Mouse (Mus musculus) frontal cortex, postnatal 14 days (tissue): ENCODE measurements around the gene Med15.
"Not testable (repeated sequence)": the region's sequence is repeated elsewhere in the genome, so short reads cannot be mapped to it uniquely, and the experiment has no call there.

Source experiments
- DNase-seq, 2 experiments: peaks; one replicate each; pipeline ENCODE4 v3.0.0; 2022; ENCODE audit warnings: low spot score in 2 of 2

Gene Med15

GRCm38 (mm10) chr16:17732841-17733340 is at the start of gene Med15:
TSS of gene Med15 (minus strand) at chr16:17732891.
- no peak for DNase-seq

- DNase-seq, result no peak
Measured at GRCm38 (mm10) chr16:17779692-17780091, 47.0 kb upstream of the Med15 start.

- DNase-seq, result no peak
Measured at GRCm38 (mm10) chr16:17778223-17778622, 45.5 kb upstream of the Med15 start.

GRCm38 (mm10) chr16:17776828-17777227 is 44.1 kb upstream of the Med15 start:
- DNase-seq, result no peak

GRCm38 (mm10) chr16:17771117-17771865 is 38.6 kb upstream of the Med15 start:
- no peak for DNase-seq

- no peak for DNase-seq
Measured at GRCm38 (mm10) chr16:17768834-17769233, 36.1 kb upstream of the Med15 start.

- DNase-seq, result no peak
Measured at GRCm38 (mm10) chr16:17764108-17764511, 31.4 kb upstream of the Med15 start.

- no peak for DNase-seq
Measured at GRCm38 (mm10) chr16:17761074-17761473, 28.4 kb upstream of the Med15 start.

GRCm38 (mm10) chr16:17760657-17761056 is 28.0 kb upstream of the Med15 start:
- DNase-seq, result no peak

GRCm38 (mm10) chr16:17759813-17760321 is 27.2 kb upstream of the Med15 start:
- DNase-seq, result peak; percentile 28 to 32

GRCm38 (mm10) chr16:17759344-17759773 is 26.7 kb upstream of the Med15 start, which contains the start of gene Klhl22:
TSS of gene Klhl22 (plus strand) at chr16:17759618.
- DNase-seq, result peak; percentile 76 to 88

GRCm38 (mm10) chr16:17758902-17759301 is 26.2 kb upstream of the Med15 start:
- no peak for DNase-seq

- DNase-seq, result no peak
Measured at GRCm38 (mm10) chr16:17757756-17758155, 25.1 kb upstream of the Med15 start.

GRCm38 (mm10) chr16:17753686-17754085 is 21.0 kb upstream of the Med15 start:
- DNase-seq, result no peak

- no peak for DNase-seq
Measured at GRCm38 (mm10) chr16:17753001-17753400, 20.3 kb upstream of the Med15 start.

GRCm38 (mm10) chr16:17745067-17745466 is 12.4 kb upstream of the Med15 start:
- DNase-seq, result no peak

GRCm38 (mm10) chr16:17744536-17744935 is 11.8 kb upstream of the Med15 start:
- no peak for DNase-seq

- no peak for DNase-seq
Measured at GRCm38 (mm10) chr16:17743279-17743678, 10.6 kb upstream of the Med15 start.

GRCm38 (mm10) chr16:17742810-17743209 is 10.1 kb upstream of the Med15 start:
- no peak for DNase-seq

GRCm38 (mm10) chr16:17740080-17740479 is 7.4 kb upstream of the Med15 start:
- no peak for DNase-seq

- DNase-seq, result no peak
Measured at GRCm38 (mm10) chr16:17736156-17736555, 3.5 kb upstream of the Med15 start.

- DNase-seq, result not testable (repeated sequence)
Measured at GRCm38 (mm10) chr16:17734872-17735271, 2.2 kb upstream of the Med15 start.

GRCm38 (mm10) chr16:17733646-17734045 is 955 bp upstream of the Med15 start:
- DNase-seq, result no peak
